Mouse (Mus musculus) heart, embryonic 10.5 days (tissue): Measurements from ENCODE around the gene Sephs1. TPM values are rescaled to one million over a fixed set of nuclear protein-coding genes. Genes with fewer than 3 reads are reported as not detected.

Source experiments
- DNase-seq: peaks from one replicate; pipeline ENCODE4 v3.0.0-alpha.2; 2017; ENCODE audit warnings: low spot score
- H3K27ac ChIP-seq: fragments of 300-500 bp; sonication (generic); 2 replicates; pipeline ENCODE4 v1.5.1; 2016; ENCODE audit warnings: mild to moderate bottlenecking
- H3K27me3 ChIP-seq: fragments of 300-500 bp; sonication (generic); 2 replicates; pipeline ENCODE4 v1.6.1; 2016; ENCODE audit warnings: mild to moderate bottlenecking; ENCODE audit not compliant: poor library complexity, insufficient read depth, severe bottlenecking
- H3K36me3 ChIP-seq: fragments of 300-500 bp; sonication (generic); 2 replicates; pipeline ENCODE4 v1.6.1; 2016; ENCODE audit warnings: mild to moderate bottlenecking, moderate library complexity
- H3K4me1 ChIP-seq: fragments of 300-500 bp; sonication (generic); 2 replicates; pipeline ENCODE4 v1.6.1; 2016; ENCODE audit warnings: mild to moderate bottlenecking
- H3K4me3 ChIP-seq: fragments of 300-500 bp; sonication (generic); 2 replicates; pipeline ENCODE4 v1.5.1; 2016; ENCODE audit warnings: mild to moderate bottlenecking, moderate library complexity
- H3K9me3 ChIP-seq: fragments of 300-500 bp; sonication (generic); 2 replicates; pipeline ENCODE4 v1.6.1; 2016; ENCODE audit warnings: mild to moderate bottlenecking, moderate library complexity
- WGBS: fragments of 180-500 bp; shearing (Covaris S2); methylation state at CpG from one replicate; pipeline ENCODE4 v1.1.7; 2016; 5-methylcytosine and 5-hydroxymethylcytosine counted together
- polyA plus RNA-seq: library from polyadenylated mRNA; unstranded; fragments of >200 nt; fragmentation: Nextera tagmentation; extraction: Ambion mirVana; gene quantifications from 2 replicates; pipeline ENCODE4 v1.2.1, GENCODE M21; 2016

Sephs1 gene
- 60.2 and 71.3 TPM in 2 replicates for polyA plus RNA-seq

DNA sequence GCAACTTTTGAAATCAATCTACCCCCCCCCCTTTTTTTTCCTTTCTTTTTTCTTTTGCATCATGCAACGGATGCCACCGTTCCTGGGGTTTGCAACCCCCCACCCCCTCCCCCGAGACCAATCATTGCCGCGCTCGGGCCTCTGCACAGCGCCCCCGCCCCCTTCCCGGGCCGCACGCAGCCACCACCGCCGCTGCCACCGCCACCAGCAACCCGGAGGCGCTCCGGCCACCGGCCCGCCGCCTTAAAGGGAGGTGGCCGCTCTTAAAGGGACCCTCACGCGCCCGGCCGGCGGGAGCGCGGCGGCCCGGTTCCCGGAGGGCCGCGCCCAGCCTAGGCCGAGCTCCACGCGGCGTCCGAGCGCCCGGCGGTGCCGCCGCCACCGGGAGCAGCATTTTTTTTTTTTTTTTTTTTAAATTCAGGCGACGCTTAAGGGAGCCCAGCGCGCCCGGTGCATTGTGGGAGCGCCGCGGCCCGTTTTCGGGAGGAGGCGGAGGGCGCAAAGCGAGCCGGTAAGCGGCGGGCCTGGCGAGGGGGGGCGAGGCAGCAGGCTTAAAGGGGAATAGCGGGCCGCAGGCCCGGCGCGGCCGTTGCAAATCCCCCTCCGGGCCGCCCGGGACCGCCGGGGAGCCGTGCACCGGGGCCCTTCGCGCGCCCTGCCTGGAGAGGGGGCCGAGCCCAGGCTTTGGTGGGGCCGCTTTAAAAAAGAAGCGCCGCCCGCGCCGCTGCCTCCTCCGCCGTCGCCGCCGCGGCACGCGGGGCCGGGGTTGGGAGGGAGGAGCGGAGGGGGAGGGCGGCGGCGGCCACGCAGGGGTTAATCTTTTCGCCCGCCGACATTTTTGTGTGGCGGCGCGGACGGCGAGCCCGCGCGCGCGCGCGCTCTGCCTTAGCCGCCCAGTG is at the start of gene Sephs1:
TSS of gene Sephs1 (plus strand) at position 215 of the 899 bp plus-strand sequence.
- Histone ChIP-seq H3K4me1 (peaks cover 18% of the 10 kb centered on the region), H3K4me3 (peak within 1 kb of the TSS; percentile 78), H3K27me3 (no peaks in the 10 kb centered on the region), H3K27ac (peak within 1 kb of the TSS; percentile 99), H3K9me3 (no peaks in the 10 kb centered on the region), H3K36me3 (peaks cover 20% of the 10 kb centered on the region)
- DNase-seq, result peak; percentile 90
- WGBS, result under 1% methylated on average over 110 of the region's 115 CpGs

GRCm38 (mm10) chr2:4832166-4832565 is 49.2 kb upstream of the Sephs1 start:
- Histone ChIP-seq H3K9me3 (no peaks in the 10 kb centered on the region), H3K4me3 (no peak overlapping the region), H3K27me3 (no peaks in the 10 kb centered on the region), H3K27ac (no peak overlapping the region), H3K36me3 (no peaks in the 10 kb centered on the region), H3K4me1 (peaks cover 3% of the 10 kb centered on the region; the same call in 1 of the 2 replicates)
- WGBS, result 75% methylated on average over 4 of the region's 4 CpGs
- no peak for DNase-seq

- H3K4me1 ChIP-seq, result no peaks in the 10 kb centered on the region
- no peak overlapping the region for H3K27ac ChIP-seq
- H3K4me3 ChIP-seq, result no peak overlapping the region
- H3K27me3 ChIP-seq, result 0 out of 2 replicates have a peak, but pooled peaks cover 2% of the 10 kb centered on the region
- 85% methylated on average over 2 of the region's 2 CpGs for WGBS
- no peak for DNase-seq
- H3K9me3 ChIP-seq, result no peaks in the 10 kb centered on the region
- H3K36me3 ChIP-seq, result no peaks in the 10 kb centered on the region
Measured at GRCm38 (mm10) chr2:4849449-4849848, 31.9 kb upstream of the Sephs1 start.

DNA sequence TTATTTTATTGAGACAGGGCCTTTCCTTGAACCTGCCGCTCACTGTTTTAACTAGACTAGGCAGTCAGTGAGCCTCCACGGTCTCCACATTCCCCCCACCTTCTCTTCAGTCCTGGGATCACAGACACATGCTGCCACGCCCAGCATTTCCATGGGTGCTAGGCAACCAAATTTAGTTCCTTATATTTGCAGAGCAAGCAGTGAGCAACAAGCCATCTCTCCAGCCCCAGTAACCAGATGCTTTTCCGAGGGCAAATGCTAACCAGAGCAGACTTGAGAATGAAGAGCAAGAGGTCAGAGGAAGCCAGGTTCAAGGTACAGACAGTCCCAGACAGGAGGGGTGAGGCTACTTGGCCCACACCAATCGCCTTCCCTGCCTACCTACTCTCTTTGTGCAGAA is 24.2 kb upstream of the Sephs1 start:
- no peaks in the 10 kb centered on the region for H3K9me3 ChIP-seq
- no peak overlapping the region for H3K27ac ChIP-seq
- H3K36me3 ChIP-seq, result no peaks in the 10 kb centered on the region
- H3K4me1 ChIP-seq, result no peaks in the 10 kb centered on the region
- 72% methylated on average over 5 of the region's 5 CpGs for WGBS
- H3K27me3 ChIP-seq, result 0 out of 2 replicates have a peak, but pooled peaks cover 2% of the 10 kb centered on the region
- H3K4me3 ChIP-seq, result no peak overlapping the region
- DNase-seq, result no peak

- no peaks in the 10 kb centered on the region for H3K27me3 ChIP-seq
- no peak for DNase-seq
- WGBS, result 75% methylated on average over 10 of the region's 10 CpGs
Measured at GRCm38 (mm10) chr2:4858161-4858560, 23.2 kb upstream of the Sephs1 start.

DNA sequence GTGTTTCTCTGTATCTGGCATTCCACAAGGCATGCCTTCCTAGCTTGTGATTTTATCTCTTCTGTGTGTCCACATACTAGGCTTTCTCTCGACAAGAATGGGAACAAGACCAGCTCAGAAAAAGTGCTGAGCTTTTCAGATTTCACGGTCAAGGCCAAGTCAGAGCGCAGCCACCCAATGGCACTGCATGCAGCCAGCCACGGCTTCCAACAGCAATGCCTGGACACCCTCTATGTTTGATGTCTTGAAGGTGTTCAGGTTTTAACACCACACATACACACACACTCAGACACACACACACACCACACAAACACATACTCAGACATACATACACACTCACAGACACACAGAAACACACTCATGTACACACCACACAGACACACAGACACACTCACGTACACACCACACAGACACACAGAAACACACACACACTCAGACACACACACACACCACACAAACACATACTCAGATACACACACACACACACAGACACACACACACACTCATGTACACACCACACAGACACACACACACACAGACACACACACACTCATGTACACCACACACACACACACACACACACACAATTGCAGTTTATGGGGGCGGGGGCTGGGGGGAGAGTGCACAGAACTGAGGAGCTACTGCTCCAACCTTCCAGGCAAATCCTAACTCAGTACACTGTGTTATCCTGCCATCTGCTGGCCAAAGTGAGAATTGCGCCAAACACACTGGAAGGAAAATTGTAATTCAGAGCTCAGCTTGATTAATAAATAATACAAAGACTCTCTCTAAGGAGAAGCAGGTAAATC is 17.2 kb upstream of the Sephs1 start:
- no peaks in the 10 kb centered on the region for H3K4me1 ChIP-seq
- H3K27ac ChIP-seq, result no peak overlapping the region
- H3K9me3 ChIP-seq, result no peaks in the 10 kb centered on the region
- H3K27me3 ChIP-seq, result no peaks in the 10 kb centered on the region
- H3K4me3 ChIP-seq, result no peak overlapping the region
- DNase-seq, result peak; percentile 79
- 47% methylated on average over 7 of the region's 7 CpGs for WGBS
- no peaks in the 10 kb centered on the region for H3K36me3 ChIP-seq

More at GRCm38 (mm10) chr2:4858161-4858560, 23.2 kb upstream of the Sephs1 start:
- no peak overlapping the region for H3K4me3 ChIP-seq
- no peak overlapping the region for H3K27ac ChIP-seq
- no peaks in the 10 kb centered on the region for H3K9me3 ChIP-seq
- no peaks in the 10 kb centered on the region for H3K4me1 ChIP-seq
- H3K36me3 ChIP-seq, result no peaks in the 10 kb centered on the region

DNA sequence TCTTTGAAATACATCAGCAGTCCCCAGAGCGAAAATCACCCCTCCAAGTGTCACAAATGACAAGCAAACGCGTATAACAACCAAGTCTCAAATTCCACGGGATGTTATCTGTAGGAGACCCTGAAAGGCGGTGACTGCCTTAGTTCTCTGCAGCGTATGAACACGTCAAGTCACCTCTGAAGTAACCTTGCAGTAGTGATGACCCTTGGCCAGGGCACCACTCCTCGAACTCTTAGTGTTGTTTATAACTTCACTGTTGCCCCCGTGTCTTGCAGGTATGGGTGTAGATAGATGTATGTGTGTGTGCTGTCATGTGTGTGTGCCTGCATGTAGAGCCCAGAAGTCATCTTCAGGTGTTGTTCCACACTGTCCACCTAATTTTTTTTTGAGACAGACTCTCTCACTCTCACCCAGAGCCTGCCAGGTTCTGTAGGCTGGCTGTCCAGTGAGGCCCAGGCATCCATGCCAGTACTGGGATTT is 16.5 kb upstream of the Sephs1 start:
- no peaks in the 10 kb centered on the region for H3K36me3 ChIP-seq
- DNase-seq, result no peak
- H3K27ac ChIP-seq, result no peak overlapping the region
- H3K27me3 ChIP-seq, result no peaks in the 10 kb centered on the region
- 44% methylated on average over 9 of the region's 9 CpGs for WGBS
- H3K9me3 ChIP-seq, result no peaks in the 10 kb centered on the region
- H3K4me3 ChIP-seq, result no peak overlapping the region
- no peaks in the 10 kb centered on the region for H3K4me1 ChIP-seq

DNA sequence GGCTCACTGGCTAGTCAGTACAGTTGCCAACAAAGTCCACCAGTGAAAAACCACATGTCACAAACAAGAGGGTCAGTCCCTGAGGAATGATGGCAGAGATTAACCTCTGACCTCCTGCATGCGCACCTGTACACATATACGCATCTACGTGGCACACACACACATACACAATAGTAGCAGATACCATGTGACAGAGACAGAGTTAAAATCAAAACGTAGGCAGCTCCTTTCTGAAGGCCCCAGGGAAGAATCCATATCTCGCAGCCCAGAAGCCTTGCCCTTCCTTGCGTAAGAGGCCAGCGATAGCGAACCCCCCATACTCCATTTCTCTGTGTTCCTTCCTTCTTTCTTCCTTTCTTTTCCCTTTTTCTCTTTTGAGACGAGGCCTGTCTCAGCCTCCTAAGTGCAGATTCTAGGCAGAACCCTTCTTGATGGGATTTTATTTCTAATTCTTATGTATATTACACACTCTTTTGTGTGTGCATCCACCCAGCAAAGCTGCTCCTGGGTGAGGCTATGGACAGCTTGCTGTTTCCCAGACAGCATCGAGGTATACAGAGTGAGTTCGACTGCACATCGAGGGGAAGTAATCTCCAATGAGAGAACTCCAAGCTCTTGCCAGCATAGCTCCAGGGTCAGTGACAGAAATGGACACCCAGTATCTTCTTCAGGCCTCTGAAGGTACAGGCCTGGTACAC is 13.2 kb upstream of the Sephs1 start:
- 0 out of 2 replicates have a peak, but pooled peaks cover under 1% of the 10 kb centered on the region for H3K4me1 ChIP-seq
- no peaks in the 10 kb centered on the region for H3K27me3 ChIP-seq
- H3K9me3 ChIP-seq, result no peaks in the 10 kb centered on the region
- WGBS, result 76% methylated on average over 12 of the region's 12 CpGs
- no peak overlapping the region for H3K4me3 ChIP-seq
- no peaks in the 10 kb centered on the region for H3K36me3 ChIP-seq
- H3K27ac ChIP-seq, result no peak overlapping the region
- no peak for DNase-seq

DNA sequence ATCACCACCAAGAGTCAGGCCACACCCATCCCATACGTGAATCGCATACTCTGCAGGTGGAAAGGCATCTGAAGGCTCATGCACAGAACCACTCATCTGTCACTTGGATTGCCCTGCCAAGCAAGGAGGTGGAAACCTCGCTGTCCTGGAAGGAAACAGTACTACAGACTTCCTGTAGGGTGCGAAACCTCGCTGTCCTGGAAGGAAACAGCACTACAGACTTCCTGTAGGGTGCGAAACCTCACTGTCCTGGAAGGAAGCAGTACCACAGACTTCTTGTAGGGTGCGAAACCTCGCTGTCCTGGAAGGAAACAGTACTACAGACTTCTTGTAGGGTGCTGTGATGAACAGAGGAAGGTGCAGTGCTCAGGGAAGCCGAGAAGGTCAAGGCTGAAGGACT is 8.6 kb upstream of the Sephs1 start:
- Histone ChIP-seq H3K36me3 (no peaks in the 10 kb centered on the region), H3K27ac (no peak overlapping the region), H3K9me3 (no peaks in the 10 kb centered on the region), H3K27me3 (no peaks in the 10 kb centered on the region), H3K4me1 (peaks cover 7% of the 10 kb centered on the region; the same call in 1 of the 2 replicates), H3K4me3 (no peak overlapping the region)
- DNase-seq, result no peak
- 65% methylated on average over 9 of the region's 9 CpGs for WGBS

- Histone ChIP-seq H3K4me1 (peaks cover 7% of the 10 kb centered on the region; the same call in 1 of the 2 replicates), H3K27me3 (no peaks in the 10 kb centered on the region), H3K4me3 (no peak overlapping the region), H3K27ac (no peak overlapping the region), H3K36me3 (no peaks in the 10 kb centered on the region), H3K9me3 (no peaks in the 10 kb centered on the region)
- no peak for DNase-seq
- WGBS, result 56% methylated on average over 6 of the region's 6 CpGs
Measured at GRCm38 (mm10) chr2:4873331-4873730, 8.0 kb upstream of the Sephs1 start.

- Histone ChIP-seq H3K27ac (no peak overlapping the region), H3K4me3 (no peak overlapping the region), H3K27me3 (no peaks in the 10 kb centered on the region), H3K9me3 (no peaks in the 10 kb centered on the region), H3K4me1 (peaks cover 7% of the 10 kb centered on the region; the same call in 1 of the 2 replicates), H3K36me3 (no peaks in the 10 kb centered on the region)
- no peak for DNase-seq
- WGBS, result 52% methylated on average over 1 of the region's 1 CpGs
Measured at GRCm38 (mm10) chr2:4875090-4875489, 6.3 kb upstream of the Sephs1 start.

GRCm38 (mm10) chr2:4876131-4876530 is 5.2 kb upstream of the Sephs1 start:
- 64% methylated on average over 3 of the region's 3 CpGs for WGBS
- Histone ChIP-seq H3K27me3 (no peaks in the 10 kb centered on the region), H3K4me1 (peaks cover 11% of the 10 kb centered on the region; the same call in 1 of the 2 replicates), H3K36me3 (no peaks in the 10 kb centered on the region), H3K27ac (no peak overlapping the region), H3K4me3 (no peak overlapping the region), H3K9me3 (no peaks in the 10 kb centered on the region)
- no peak for DNase-seq
